Mouse (Mus musculus) brain, embryonic 18.5 days (tissue): ENCODE measurements around the gene Mcf2l.

ENCODE experiments used
- DNase-seq: peaks from one replicate; pipeline ENCODE4 v3.0.0-alpha.2; 2012; ENCODE audit warnings: low read depth, low spot score

Mcf2l gene

GRCm38 (mm10) chr8:12912011-12912410 lies 38.4 kb downstream of the Mcf2l start:
- no peak for DNase-seq

- DNase-seq = peak; percentile 80
Measured at GRCm38 (mm10) chr8:12915187-12916006, 41.8 kb downstream of the Mcf2l start.

- no peak for DNase-seq
Measured at GRCm38 (mm10) chr8:12916156-12916900, 42.7 kb downstream of the Mcf2l start.

GRCm38 (mm10) chr8:12917029-12917428 lies 43.4 kb downstream of the Mcf2l start:
- no peak for DNase-seq

- DNase-seq = no peak
Measured at GRCm38 (mm10) chr8:12917831-12918230, 44.2 kb downstream of the Mcf2l start.

GRCm38 (mm10) chr8:12920599-12920998 lies 47.0 kb downstream of the Mcf2l start:
- DNase-seq = no peak

GRCm38 (mm10) chr8:12925051-12925450 lies 51.4 kb downstream of the Mcf2l start:
- DNase-seq = no peak

- DNase-seq = no peak
Measured at GRCm38 (mm10) chr8:12925941-12926381, 52.4 kb downstream of the Mcf2l start.

- DNase-seq = no peak
Measured at GRCm38 (mm10) chr8:12927204-12927983, 53.8 kb downstream of the Mcf2l start.

GRCm38 (mm10) chr8:12928033-12928432 lies 54.4 kb downstream of the Mcf2l start:
- no peak for DNase-seq

GRCm38 (mm10) chr8:12928931-12929330 lies 55.3 kb downstream of the Mcf2l start:
- DNase-seq = no peak

- no peak for DNase-seq
Measured at GRCm38 (mm10) chr8:12930290-12930689, 56.7 kb downstream of the Mcf2l start.

- no peak for DNase-seq
Measured at GRCm38 (mm10) chr8:12931426-12931825, 57.8 kb downstream of the Mcf2l start.

GRCm38 (mm10) chr8:12932520-12932919 lies 58.9 kb downstream of the Mcf2l start:
- no peak for DNase-seq

GRCm38 (mm10) chr8:12933765-12934164 lies 60.2 kb downstream of the Mcf2l start:
- DNase-seq = no peak

- no peak for DNase-seq
Measured at GRCm38 (mm10) chr8:12934453-12935043, 60.9 kb downstream of the Mcf2l start.

- DNase-seq = no peak
Measured at GRCm38 (mm10) chr8:12940549-12940948, 66.9 kb downstream of the Mcf2l start.

GRCm38 (mm10) chr8:12941161-12941926 lies 67.7 kb downstream of the Mcf2l start:
- no peak for DNase-seq

- DNase-seq = peak; percentile 47
Measured at GRCm38 (mm10) chr8:12947604-12948573, 74.3 kb downstream of the Mcf2l start.

- DNase-seq = peak; percentile 34
Measured at GRCm38 (mm10) chr8:12948574-12948961, 75.0 kb downstream of the Mcf2l start.
